1 mouse cellular context compared by ENCODE assay signal in the genomic region with DNA sequence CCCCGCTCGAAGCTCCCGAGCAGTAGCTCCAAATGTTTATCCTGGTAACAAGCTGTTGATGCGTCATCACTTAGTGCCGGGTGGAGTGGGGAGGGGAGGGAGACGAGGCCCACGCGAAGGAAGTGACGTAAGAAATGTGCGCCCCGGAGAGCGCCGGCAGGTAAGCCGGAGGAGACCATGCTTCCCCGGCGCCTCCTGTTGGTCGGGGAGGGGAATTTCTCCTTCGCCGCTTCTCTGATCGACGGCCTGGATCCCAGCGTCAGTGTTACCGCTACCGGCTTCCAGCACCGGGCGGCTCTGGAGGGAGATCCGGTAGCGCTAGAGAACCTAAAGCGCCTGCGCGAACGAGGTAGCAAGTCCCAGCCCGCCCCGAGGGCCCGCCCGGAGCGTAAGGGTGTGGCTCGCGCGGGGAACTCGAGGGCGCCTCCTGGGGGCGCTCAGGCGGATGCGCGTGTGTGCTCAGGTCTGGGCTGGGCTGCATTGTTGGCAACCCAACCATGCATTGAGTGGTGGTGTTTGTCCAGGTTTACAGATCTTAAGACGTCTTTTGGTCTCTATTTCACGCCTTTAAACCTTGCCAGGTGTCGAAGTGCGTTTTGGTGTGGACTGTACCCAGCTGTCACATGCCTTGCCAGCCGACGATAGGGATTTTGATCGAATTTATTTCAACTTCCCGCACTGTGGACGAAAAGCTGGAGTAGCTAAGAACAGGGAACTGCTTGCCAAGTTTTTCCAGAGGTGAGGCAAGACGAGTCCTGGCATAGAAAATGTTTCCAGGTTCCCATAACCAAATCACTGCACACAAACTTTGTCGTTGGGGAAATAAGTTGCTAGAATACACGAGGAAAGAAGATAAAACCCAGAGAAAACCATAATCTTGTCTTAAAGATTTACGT.
TF ChIP-seq lines count a peak whose summit lies in the region.

A gene (plus strand): TSS at position 130 of the 896 bp plus-strand sequence.

TF ChIP-seq in CH12.LX, 34 proteins besides CTCF, POLR2A, EP300 and RAD21 (continued from another document):
- TF ChIP-seq CHD1 (IDR thresholded peaks at IDR 0.05; ENCODE audit: low read depth, low read length) (no peak), TBP (conservative IDR thresholded peaks at IDR 0.05; ENCODE audit: low read depth, low read length) (0 out of 2 replicates have a peak, but pooled peaks have one; percentile 50), RCOR1 (conservative IDR thresholded peaks at IDR 0.05; ENCODE audit: low read depth, low read length) (no peak; the same call in 1 of the 2 replicates), ELF1 (IDR thresholded peaks at IDR 0.05; ENCODE audit: low read depth, low read length) (peak; percentile 85), JUN (IDR thresholded peaks at IDR 0.05; ENCODE audit: insufficient read depth, low read depth, low read length) (peak; percentile 17; the same call in 1 of the 2 replicates), ETS1 (conservative IDR thresholded peaks at IDR 0.05; ENCODE audit: low read depth, low read length) (0 out of 2 replicates have a peak, but pooled peaks have one; percentile 24), ZMIZ1 (IDR thresholded peaks at IDR 0.05; ENCODE audit: low read depth, low read length) (0 out of 2 replicates have a peak, but pooled peaks have one; percentile 59), MAFK (IDR thresholded peaks at IDR 0.05; ENCODE audit: insufficient replicate concordance, low read length) (no peak), PAX5 (IDR thresholded peaks at IDR 0.05; ENCODE audit: low read length) (no peak), USF1 (IDR thresholded peaks at IDR 0.05; ENCODE audit: low read depth, low read length) (no peak), NELFE (IDR thresholded peaks at IDR 0.05; ENCODE audit: low read depth, low read length) (no peak), KAT2A (IDR thresholded peaks at IDR 0.05; ENCODE audit: insufficient replicate concordance, low read length) (peak; percentile 84; the same call in 1 of the 2 replicates), SIN3A (IDR thresholded peaks at IDR 0.05; ENCODE audit: low read length) (peak; percentile 99), MYC (IDR thresholded peaks at IDR 0.05; ENCODE audit: low read depth, low read length) (peak; percentile 89), MXI1 (IDR thresholded peaks at IDR 0.05; ENCODE audit: low read depth, low read length) (peak; percentile 84), CHD2 (IDR thresholded peaks at IDR 0.05; ENCODE audit: low read length) (peak; percentile 78), MEF2A (IDR thresholded peaks at IDR 0.05; ENCODE audit: borderline replicate concordance, low read depth, low read length) (peak; percentile 72; the same call in 1 of the 2 replicates), MAZ (IDR thresholded peaks at IDR 0.05; ENCODE audit: low read depth, low read length) (peak; percentile 100), BHLHE40 (IDR thresholded peaks at IDR 0.05; ENCODE audit: low read depth, low read length) (peak; percentile 37; the same call in 1 of the 2 replicates), JUND (conservative IDR thresholded peaks at IDR 0.05; ENCODE audit: low read depth, low read length) (peak; percentile 44; the same call in 1 of the 2 replicates), UBTF (IDR thresholded peaks at IDR 0.05; ENCODE audit: low read depth, low read length) (peak; percentile 63; the same call in 1 of the 2 replicates), ZKSCAN1 (IDR thresholded peaks at IDR 0.05; ENCODE audit: borderline replicate concordance, low read depth, low read length) (no peak), ZNF384 (IDR thresholded peaks at IDR 0.05; ENCODE audit: low read depth, low read length) (no peak), SMC3 (IDR thresholded peaks at IDR 0.05; ENCODE audit: low read depth, low read length) (peak; percentile 47)
